Mouse (Mus musculus): ENCODE measurements around the gene Nfkb1. TPM values are rescaled to one million over a fixed set of nuclear protein-coding genes. Genes with fewer than 3 reads are reported as not detected.

Gene Nfkb1
- polyA plus RNA-seq, 1 experiment from 2014 or later = 18.4 TPM

DNA sequence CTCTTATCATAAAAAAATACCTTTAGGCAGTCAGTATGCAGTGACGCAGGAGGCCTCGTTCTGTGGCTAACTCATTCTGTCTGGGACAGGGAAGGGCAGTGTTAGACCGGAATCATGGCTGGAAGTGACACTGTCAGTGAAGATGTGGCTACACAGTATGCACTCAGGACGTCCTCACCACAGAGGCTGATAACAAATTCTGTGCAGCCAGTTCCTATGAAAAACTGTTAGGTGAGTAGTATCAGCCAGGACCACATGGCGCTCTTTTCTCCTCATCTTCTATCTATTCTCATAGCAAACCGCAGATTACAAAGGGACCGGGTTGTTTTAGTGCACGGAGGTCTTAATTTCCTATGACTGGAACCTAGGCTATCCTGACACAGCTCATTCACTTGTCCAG is 4.9 kb upstream of the Nfkb1 start:
- H3K4me3 ChIP-seq = no peak overlapping the region
- peaks cover 14% of the 10 kb centered on the region; the same call in 1 of the 2 replicates for H3K4me1 ChIP-seq
- H3K36me3 ChIP-seq = no peaks in the 10 kb centered on the region
- ATAC-seq (ENCODE audit: insufficient number of reproducible peaks, insufficient read depth, low FRiP score, low TSS enrichment) = no peak
- H3K9me3 ChIP-seq = no peaks in the 10 kb centered on the region
- 82% methylated on average over 8 of the region's 8 CpGs for WGBS
- no peak overlapping the region for H3K9ac ChIP-seq
- no peaks in the 10 kb centered on the region for H3K27me3 ChIP-seq
- H3K27ac ChIP-seq = no peak overlapping the region
- no peak overlapping the region for H3K4me2 ChIP-seq (replicated peaks)

DNA sequence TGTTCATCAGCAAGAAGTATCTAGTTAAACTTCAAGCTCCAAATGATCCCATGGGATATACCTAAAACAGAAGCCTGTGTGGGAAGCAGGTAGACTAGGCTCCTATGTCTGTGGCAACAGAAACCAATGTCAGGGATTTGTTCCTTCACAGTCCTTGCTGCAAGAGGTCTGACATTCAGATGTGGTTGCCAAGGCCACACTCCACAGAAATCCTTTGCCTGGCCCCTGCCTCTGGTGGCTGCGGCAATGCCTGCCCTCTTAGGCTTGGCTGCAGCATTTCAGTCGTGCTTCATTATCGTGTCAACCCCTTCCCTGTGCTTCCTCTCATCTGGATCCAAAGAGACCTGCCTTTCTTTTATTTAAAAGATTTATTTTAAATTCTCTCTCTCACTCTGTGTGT is 1.7 kb upstream of the Nfkb1 start:
- 28% methylated on average over 3 of the region's 3 CpGs for WGBS
- no peaks in the 10 kb centered on the region for H3K36me3 ChIP-seq
- H3K27me3 ChIP-seq = no peaks in the 10 kb centered on the region
- H3K9ac ChIP-seq = no peak overlapping the region
- H3K9me3 ChIP-seq = 0 out of 2 replicates have a peak, but pooled peaks cover 2% of the 10 kb centered on the region
- no peak overlapping the region for H3K4me2 ChIP-seq (replicated peaks)
- H3K4me1 ChIP-seq = peaks cover 25% of the 10 kb centered on the region
- ATAC-seq (ENCODE audit: insufficient number of reproducible peaks, insufficient read depth, low FRiP score, low TSS enrichment) = no peak
- H3K27ac ChIP-seq = no peak overlapping the region
- no peak overlapping the region for H3K4me3 ChIP-seq

DNA sequence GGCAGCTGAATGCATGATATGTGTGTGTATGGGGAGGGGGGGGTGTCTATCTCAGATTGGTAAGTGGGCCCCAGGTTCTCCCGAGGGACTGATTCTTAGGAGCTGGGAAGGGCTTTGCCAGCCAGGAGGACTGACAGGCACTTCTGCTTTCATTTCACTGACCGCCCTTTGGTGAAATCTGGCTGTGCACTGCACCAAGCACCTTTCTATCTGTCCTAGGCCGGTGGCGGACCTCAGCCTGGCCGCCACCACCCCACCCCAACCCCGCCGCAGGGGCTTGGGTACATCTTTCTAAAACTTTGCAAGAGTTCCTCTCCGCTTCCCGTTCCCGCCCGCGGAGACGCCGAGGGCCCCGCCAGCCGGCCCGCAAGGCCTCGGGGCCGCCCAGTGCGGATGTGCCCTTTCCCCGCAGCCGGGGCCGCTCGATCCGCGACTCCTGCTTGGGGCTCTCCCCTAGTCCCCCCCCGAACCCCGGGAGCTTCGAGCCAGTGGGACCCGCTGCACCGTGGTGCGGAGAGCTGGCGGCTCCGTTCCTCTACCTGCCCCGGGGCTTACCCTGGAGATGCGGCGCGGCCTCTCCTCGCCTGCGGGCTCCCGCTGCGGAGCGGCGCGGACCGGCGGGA is 668 bp downstream of the Nfkb1 start:
- Histone ChIP-seq H3K27ac (peak overlapping the region; percentile 93), H3K4me3 (peak overlapping the region; percentile 71), H3K36me3 (no peaks in the 10 kb centered on the region), H3K4me2 (replicated peaks) (peak overlapping the region; percentile 66), H3K9ac (peak overlapping the region; percentile 97), H3K9me3 (0 out of 2 replicates have a peak, but pooled peaks cover 5% of the 10 kb centered on the region), H3K27me3 (no peaks in the 10 kb centered on the region), H3K4me1 (peaks cover 28% of the 10 kb centered on the region)
- peak; percentile 74 for ATAC-seq (ENCODE audit: insufficient number of reproducible peaks, insufficient read depth, low FRiP score, low TSS enrichment)
- under 1% methylated on average over 46 of the region's 47 CpGs for WGBS

DNA sequence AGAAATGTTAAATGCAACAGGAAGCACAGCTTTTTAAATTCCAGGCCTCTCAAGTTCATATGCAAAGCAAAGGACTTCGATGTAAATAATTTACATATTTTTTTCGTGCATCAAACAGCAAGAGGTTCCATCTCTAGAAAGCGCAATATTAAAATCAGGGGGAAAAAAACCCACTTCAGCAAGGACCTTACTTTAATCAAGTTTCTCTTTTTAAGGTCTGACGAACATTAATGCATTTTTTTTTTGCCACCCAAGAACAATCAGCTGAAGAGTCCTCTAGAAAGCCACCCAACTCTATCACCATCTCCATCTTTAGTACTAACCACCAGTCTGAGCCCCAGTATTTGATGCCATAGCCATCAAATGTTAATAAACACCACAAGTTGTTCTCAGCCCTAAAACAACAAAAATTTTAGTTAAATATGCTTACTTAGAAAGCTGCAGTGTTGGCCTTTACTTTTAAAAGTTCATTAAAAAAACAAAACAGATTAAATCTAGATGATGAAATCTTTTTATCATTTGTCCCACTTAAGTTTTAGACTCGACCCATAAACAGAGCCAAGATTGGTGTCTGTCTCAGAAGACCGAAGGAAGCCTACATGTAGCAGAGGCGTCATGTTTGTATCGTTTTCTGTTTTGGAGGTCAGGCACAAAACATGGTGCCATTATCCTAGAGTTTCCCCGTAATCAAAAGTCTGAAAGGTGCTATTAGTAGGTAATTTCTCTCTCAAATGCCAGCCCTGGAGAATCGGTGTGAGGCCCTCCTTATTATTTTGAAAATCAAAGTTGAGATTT is 1.4 kb downstream of the Nfkb1 start:
- no peaks in the 10 kb centered on the region for H3K27me3 ChIP-seq
- H3K4me2 ChIP-seq (replicated peaks) = peak overlapping the region; percentile 66
- H3K36me3 ChIP-seq = no peaks in the 10 kb centered on the region
- peak overlapping the region; percentile 71 for H3K4me3 ChIP-seq
- peak overlapping the region; percentile 93 for H3K27ac ChIP-seq
- 49% methylated on average over 10 of the region's 10 CpGs for WGBS
- peaks cover 28% of the 10 kb centered on the region for H3K4me1 ChIP-seq
- H3K9ac ChIP-seq = peak overlapping the region; percentile 97
- no peak for ATAC-seq (ENCODE audit: insufficient number of reproducible peaks, insufficient read depth, low FRiP score, low TSS enrichment)
- 0 out of 2 replicates have a peak, but pooled peaks cover 5% of the 10 kb centered on the region for H3K9me3 ChIP-seq

DNA sequence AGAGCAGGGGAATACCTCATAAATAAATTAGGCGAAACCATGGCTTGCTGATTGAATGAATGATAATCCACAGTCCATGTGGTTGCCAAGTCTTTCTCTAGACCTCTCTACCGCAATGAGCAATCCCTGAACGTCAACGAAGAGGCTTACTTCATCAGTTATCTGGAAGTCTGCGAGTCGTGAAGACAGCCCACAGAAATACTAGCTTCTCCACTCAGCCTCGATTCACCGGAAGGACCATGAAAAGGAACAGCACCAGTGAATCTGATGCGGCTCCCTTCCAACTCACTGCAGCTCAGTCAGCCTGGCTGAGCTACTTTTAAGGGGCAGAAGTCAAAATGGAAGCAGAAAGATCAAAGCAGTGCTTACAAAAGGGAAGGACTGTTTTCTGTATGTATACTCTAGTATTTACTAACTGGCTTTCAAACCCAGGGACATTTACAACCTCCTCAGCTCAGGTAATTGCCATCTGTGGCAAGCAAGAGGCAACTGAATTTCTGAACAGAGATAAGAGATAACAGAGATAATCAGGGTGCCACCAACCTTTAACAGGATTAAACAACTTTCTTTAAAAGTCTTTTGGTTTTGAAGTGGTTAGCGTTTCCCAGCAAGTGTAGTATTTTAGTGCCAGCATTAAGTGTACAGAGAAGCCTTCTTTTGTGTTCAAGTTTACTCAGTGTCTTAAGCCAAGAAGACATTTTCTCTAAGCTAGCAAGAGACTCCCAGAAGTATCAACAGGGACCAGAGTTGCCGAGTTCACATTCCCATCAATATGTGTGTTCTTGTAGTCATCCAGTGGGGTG is 2.2 kb downstream of the Nfkb1 start:
- H3K9ac ChIP-seq = no peak overlapping the region
- H3K4me1 ChIP-seq = peaks cover 28% of the 10 kb centered on the region
- no peaks in the 10 kb centered on the region for H3K27me3 ChIP-seq
- no peaks in the 10 kb centered on the region for H3K36me3 ChIP-seq
- H3K9me3 ChIP-seq = 0 out of 2 replicates have a peak, but pooled peaks cover 5% of the 10 kb centered on the region
- 72% methylated on average over 11 of the region's 11 CpGs for WGBS
- no peak overlapping the region for H3K27ac ChIP-seq
- no peak overlapping the region for H3K4me3 ChIP-seq
- H3K4me2 ChIP-seq (replicated peaks) = peak overlapping the region; percentile 66
- ATAC-seq (ENCODE audit: insufficient number of reproducible peaks, insufficient read depth, low FRiP score, low TSS enrichment) = no peak

DNA sequence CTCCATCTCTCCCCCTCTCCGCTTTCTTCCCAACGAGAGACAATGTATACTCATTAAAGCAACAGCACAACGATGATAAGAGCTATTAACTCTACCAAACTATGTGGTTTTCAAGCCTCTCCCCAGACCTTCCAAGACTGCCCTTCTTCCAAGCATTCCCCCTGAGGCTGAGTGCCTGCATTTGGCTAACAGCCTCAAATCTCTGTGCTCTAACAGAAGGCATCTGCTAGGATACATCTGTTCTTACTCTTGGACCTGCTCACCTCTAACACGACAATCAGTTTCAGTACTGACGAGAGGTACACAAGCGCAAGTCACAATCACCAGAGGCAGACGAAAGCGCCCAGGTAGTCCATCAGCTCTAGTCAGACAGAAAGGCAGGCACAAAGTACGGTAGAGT is 3.4 kb downstream of the Nfkb1 start:
- 0 out of 2 replicates have a peak, but pooled peaks cover 5% of the 10 kb centered on the region for H3K9me3 ChIP-seq
- H3K4me2 ChIP-seq (replicated peaks) = no peak overlapping the region
- ATAC-seq (ENCODE audit: insufficient number of reproducible peaks, insufficient read depth, low FRiP score, low TSS enrichment) = no peak
- H3K27ac ChIP-seq = no peak overlapping the region
- no peak overlapping the region for H3K9ac ChIP-seq
- H3K36me3 ChIP-seq = no peaks in the 10 kb centered on the region
- peaks cover 32% of the 10 kb centered on the region for H3K4me1 ChIP-seq
- 66% methylated on average over 9 of the region's 9 CpGs for WGBS
- no peak overlapping the region for H3K4me3 ChIP-seq
- H3K27me3 ChIP-seq = no peaks in the 10 kb centered on the region

DNA sequence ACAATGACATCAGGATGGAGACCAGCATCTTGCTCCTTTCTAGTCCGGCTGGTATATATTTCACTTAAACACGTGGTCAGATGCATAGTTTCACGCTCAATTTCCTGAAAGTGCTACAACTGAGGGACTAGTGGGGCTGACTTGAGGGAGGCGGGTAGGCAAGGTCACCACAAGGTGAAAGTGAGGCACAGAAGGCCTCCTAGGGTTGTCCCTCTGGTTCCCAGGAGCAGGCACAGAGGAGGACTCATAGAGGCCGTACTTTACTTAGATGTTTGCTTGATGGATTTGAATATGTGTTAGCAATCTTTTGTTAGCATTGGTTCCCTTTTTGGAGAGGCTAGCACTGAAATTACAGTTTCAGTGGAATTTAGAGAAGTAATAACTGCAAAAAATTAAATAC is 4.9 kb downstream of the Nfkb1 start:
- no peak overlapping the region for H3K4me2 ChIP-seq (replicated peaks)
- no peak overlapping the region for H3K27ac ChIP-seq
- no peaks in the 10 kb centered on the region for H3K27me3 ChIP-seq
- ATAC-seq (ENCODE audit: insufficient number of reproducible peaks, insufficient read depth, low FRiP score, low TSS enrichment) = no peak
- H3K9me3 ChIP-seq = 0 out of 2 replicates have a peak, but pooled peaks cover 5% of the 10 kb centered on the region
- no peak overlapping the region for H3K9ac ChIP-seq
- H3K36me3 ChIP-seq = no peaks in the 10 kb centered on the region
- peaks cover 36% of the 10 kb centered on the region for H3K4me1 ChIP-seq
- no peak overlapping the region for H3K4me3 ChIP-seq
- WGBS = 30% methylated on average over 5 of the region's 5 CpGs

DNA sequence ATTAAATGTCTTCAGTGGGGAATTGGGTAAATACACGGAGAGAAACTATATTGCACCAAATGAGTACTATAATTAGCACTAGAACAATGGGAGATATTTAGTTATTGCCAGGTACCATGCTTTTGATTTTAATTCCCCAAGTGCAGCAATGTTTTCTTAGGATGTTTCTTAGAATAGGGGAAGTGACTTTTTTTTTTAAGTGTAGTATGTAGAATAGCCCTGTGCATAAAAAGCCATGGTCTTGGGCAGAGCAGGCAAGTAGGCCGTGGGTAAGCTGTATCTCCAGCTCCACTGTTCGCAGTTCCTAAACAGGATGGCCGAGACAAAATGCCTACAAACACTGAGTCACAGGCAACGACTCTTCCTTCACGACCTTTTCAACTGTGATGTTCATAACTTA is 8.1 kb downstream of the Nfkb1 start:
- 81% methylated on average over 6 of the region's 6 CpGs for WGBS

DNA sequence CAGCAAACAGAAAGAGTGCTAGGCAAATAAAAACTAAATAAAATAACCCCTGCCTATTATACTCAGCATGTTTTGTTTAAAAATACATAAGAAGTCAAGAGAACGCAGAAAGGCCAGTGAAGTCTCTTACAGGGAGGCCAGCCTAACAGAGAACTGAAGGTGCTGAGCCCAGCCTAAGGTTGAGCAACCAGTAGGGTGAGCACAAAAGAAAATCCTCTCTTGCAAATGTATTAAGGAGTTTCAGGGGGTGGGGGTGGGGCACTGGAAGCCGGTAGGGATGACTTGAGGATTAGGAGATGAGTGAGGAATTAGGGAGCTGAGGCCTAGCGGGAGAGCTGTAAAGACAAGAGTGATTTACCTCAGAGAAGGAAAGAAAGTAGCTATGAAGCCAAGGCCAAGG is 9.1 kb downstream of the Nfkb1 start:
- Histone ChIP-seq H3K9ac (no peak overlapping the region), H3K4me1 (peaks cover 25% of the 10 kb centered on the region), H3K27ac (no peak overlapping the region), H3K4me2 (replicated peaks) (no peak overlapping the region), H3K36me3 (no peaks in the 10 kb centered on the region), H3K27me3 (no peaks in the 10 kb centered on the region), H3K9me3 (no peaks in the 10 kb centered on the region), H3K4me3 (no peak overlapping the region)
- no peak for ATAC-seq (ENCODE audit: insufficient number of reproducible peaks, insufficient read depth, low FRiP score, low TSS enrichment)
- WGBS = 27% methylated on average over 3 of the region's 3 CpGs

More for the DNA sequence above, 8.1 kb downstream of the Nfkb1 start:
- Histone ChIP-seq H3K27ac (no peak overlapping the region), H3K4me2 (replicated peaks) (no peak overlapping the region), H3K9ac (no peak overlapping the region), H3K36me3 (no peaks in the 10 kb centered on the region), H3K4me3 (no peak overlapping the region), H3K27me3 (no peaks in the 10 kb centered on the region), H3K4me1 (peaks cover 25% of the 10 kb centered on the region), H3K9me3 (0 out of 2 replicates have a peak, but pooled peaks cover 5% of the 10 kb centered on the region)
- ATAC-seq (ENCODE audit: insufficient number of reproducible peaks, insufficient read depth, low FRiP score, low TSS enrichment) = no peak

DNA sequence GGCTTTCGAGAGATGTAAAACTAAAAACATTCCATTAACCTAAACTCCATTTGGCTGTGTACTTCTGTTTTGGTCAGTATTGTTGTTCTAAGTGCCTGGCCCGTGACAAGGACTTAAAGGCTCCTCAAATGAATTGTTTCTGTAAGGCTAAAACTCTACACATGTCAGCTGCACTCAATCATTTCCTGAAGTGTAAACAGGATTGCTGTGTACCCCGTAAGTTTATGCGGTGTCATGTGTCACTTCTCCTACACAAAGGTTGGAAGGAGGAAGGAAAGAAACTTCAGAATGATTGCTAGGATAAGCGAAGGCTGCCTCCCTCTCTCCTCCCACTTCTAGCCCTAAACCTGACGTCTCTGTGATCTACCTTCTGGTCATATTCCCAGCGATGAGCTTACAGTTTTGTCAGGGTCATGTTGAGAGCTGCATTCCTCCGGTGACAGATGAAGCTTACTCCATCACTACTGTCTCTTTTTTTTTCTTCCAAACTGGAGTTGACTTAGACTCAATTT is 10.0 kb downstream of the Nfkb1 start:
- H3K9ac ChIP-seq = no peak overlapping the region
- H3K9me3 ChIP-seq = no peaks in the 10 kb centered on the region
- ATAC-seq (ENCODE audit: insufficient number of reproducible peaks, insufficient read depth, low FRiP score, low TSS enrichment) = no peak
- H3K36me3 ChIP-seq = no peaks in the 10 kb centered on the region
- no peaks in the 10 kb centered on the region for H3K27me3 ChIP-seq
- H3K27ac ChIP-seq = no peak overlapping the region
- peaks cover 21% of the 10 kb centered on the region for H3K4me1 ChIP-seq
- no peak overlapping the region for H3K4me3 ChIP-seq
- H3K4me2 ChIP-seq (replicated peaks) = no peak overlapping the region
- 38% methylated on average over 8 of the region's 8 CpGs for WGBS

DNA sequence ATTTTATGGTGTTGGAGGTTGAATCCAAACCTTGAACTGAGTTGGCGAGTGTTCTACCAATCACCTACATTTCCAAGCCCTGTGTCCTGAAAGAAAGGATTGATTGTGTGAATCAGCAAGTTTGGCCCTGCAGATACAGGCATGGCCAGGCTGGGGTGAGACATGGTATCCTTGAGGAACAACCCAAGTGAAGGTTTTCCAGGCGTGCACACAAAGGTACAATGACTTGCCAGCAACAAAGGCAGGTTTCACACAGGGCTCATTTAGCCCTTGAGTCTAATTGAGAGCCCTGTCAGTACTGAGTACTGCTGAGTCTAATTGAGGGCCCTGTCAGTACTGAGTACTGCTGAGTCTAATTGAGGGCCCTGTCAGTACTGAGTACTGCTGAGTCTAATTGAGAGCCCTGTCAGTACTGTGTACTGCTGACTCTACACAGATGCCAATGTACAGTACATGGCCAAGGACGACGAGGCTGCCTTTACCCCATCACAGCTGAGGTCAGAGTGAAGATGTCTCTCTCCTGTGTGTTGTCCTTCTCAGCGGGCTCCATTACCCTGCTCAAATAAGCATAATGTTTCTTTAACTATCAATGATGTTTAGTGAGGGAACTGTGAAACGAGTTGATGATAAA is 11.0 kb downstream of the Nfkb1 start:
- no peaks in the 10 kb centered on the region for H3K27me3 ChIP-seq
- 83% methylated on average over 6 of the region's 6 CpGs for WGBS
- peaks cover 17% of the 10 kb centered on the region for H3K4me1 ChIP-seq
- H3K36me3 ChIP-seq = no peaks in the 10 kb centered on the region
- H3K4me3 ChIP-seq = no peak overlapping the region
- no peaks in the 10 kb centered on the region for H3K9me3 ChIP-seq
- no peak overlapping the region for H3K9ac ChIP-seq
- H3K27ac ChIP-seq = no peak overlapping the region
- ATAC-seq (ENCODE audit: insufficient number of reproducible peaks, insufficient read depth, low FRiP score, low TSS enrichment) = peak; percentile 10; the same call in 1 of the 2 replicates
- H3K4me2 ChIP-seq (replicated peaks) = no peak overlapping the region
